Mouse (Mus musculus) cerebellum, adult 2 months (tissue): ENCODE data around the gene Fndc3b.
"Not testable (repeated sequence)": the region's sequence is repeated elsewhere in the genome, so short reads cannot be mapped to it uniquely, and the experiment has no call there.

Experiments used
- CTCF ChIP-seq: fragments of 200-500 bp; IDR thresholded peaks from 2 replicates; pipeline ENCODE4 v1.5.1; 2011; ENCODE audit warnings: low read depth, mild to moderate bottlenecking, control low read depth, low read length, moderate library complexity, borderline replicate concordance; ENCODE audit not compliant: insufficient read depth
- POLR2A ChIP-seq: fragments of 200-500 bp; IDR thresholded peaks from 2 replicates; pipeline ENCODE4 v1.6.1; 2011; ENCODE audit warnings: low read length, control low read depth, borderline replicate concordance; ENCODE audit not compliant: insufficient read depth

DNA sequence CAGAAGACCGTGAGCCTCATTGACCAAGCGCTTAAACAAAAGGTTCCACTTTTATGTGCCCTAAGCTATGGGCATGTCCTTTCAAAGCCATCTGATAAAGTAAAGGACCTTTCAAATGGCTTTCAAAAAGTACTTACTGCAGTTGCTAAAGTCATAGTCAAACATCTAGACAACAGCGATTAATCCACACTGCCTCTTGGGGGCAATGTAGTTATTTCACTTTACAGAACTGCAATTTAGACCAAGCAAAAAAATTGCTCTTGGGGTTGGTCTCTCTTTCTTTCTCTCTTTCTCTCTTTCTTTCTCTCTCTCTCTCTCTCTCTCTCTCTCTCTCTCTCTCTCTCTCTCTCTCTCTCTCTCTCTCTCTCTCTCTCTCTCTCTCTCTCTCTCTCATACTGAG is 233.4 kb downstream of the Fndc3b start:
- TF ChIP-seq CTCF, POLR2A: not testable (repeated sequence)
